Comparison of ENCODE assay signal across 24 mouse cellular contexts in genomic region chr8:123990277-123991049, GRCm38 (mm10). TPM values are rescaled to one million over a fixed set of nuclear protein-coding genes. Genes with fewer than 3 reads are reported as not detected.
DNase-seq lines count a peak whose midpoint lies in the region; ATAC-seq and TF ChIP-seq lines count a peak whose summit lies in the region.
"Had no signal": no experiment of that assay in that cellular context is flagged by ENCODE, and none has a peak within 500 bp of the region (broad histone marks: within the 10 kb centered on the region; RNA-seq: fewer than 3 reads in every experiment).

No protein-coding gene starts in this region.

- peaks cover 6% of the 10 kb centered on the region; the same call in 1 of the 2 replicates for H3K36me3 ChIP-seq in stomach, embryonic 15.5 days
- H3K36me3 ChIP-seq in stomach, postnatal 0 days (ENCODE audit: control insufficient read depth, insufficient read depth, low read length) = no peaks in the 10 kb centered on the region
- H3K36me3 ChIP-seq in liver, embryonic 13.5 days = peaks cover 24% of the 10 kb centered on the region
- peaks cover 10% of the 10 kb centered on the region for H3K36me3 ChIP-seq in forebrain, embryonic 13.5 days (ENCODE audit: poor library complexity, severe bottlenecking)
- no peaks in the 10 kb centered on the region for H3K36me3 ChIP-seq in forebrain, embryonic 14.5 days (ENCODE audit: control insufficient read depth, insufficient read depth, low read length)

- peaks cover 9% of the 10 kb centered on the region; the same call in 1 of the 2 replicates for H3K4me1 ChIP-seq in stomach, embryonic 15.5 days
- peaks cover 4% of the 10 kb centered on the region; the same call in 1 of the 2 replicates for H3K4me1 ChIP-seq in stomach, postnatal 0 days (replicated peaks; ENCODE audit: control insufficient read depth, insufficient read depth)
- peaks cover 85% of the 10 kb centered on the region for H3K4me1 ChIP-seq in liver, embryonic 13.5 days (replicated peaks)
- H3K4me1 ChIP-seq in forebrain, embryonic 13.5 days = no peaks in the 10 kb centered on the region
- H3K4me1 ChIP-seq in forebrain, embryonic 14.5 days (ENCODE audit: control insufficient read depth, insufficient read depth, low read length) = no peaks in the 10 kb centered on the region
- H3K4me1 ChIP-seq: embryonic facial prominence, embryonic 13.5 days; limb, embryonic 10.5 days; midbrain, embryonic 12.5 days had no signal

- TF ChIP-seq EP300 in stomach, postnatal 0 days (optimal IDR thresholded peaks at IDR 0.05) = no peak

- H3K4me3 ChIP-seq in stomach, embryonic 15.5 days (replicated peaks) = no peak overlapping the region
- H3K4me3 ChIP-seq in stomach, postnatal 0 days (ENCODE audit: low read depth, low read length) = no peak overlapping the region
- peak overlapping the region; percentile 56 for H3K4me3 ChIP-seq in liver, embryonic 13.5 days (replicated peaks)
- no peak overlapping the region for H3K4me3 ChIP-seq in forebrain, embryonic 13.5 days
- H3K4me3 ChIP-seq in forebrain, embryonic 14.5 days (ENCODE audit: low read depth, low read length) = no peak overlapping the region
- H3K4me3 ChIP-seq: embryonic facial prominence, embryonic 13.5 days; heart, adult 2 months; limb, embryonic 10.5 days; midbrain, embryonic 12.5 days had no signal

- no peak overlapping the region for H3K4me2 ChIP-seq in stomach, embryonic 15.5 days
- H3K4me2 ChIP-seq in stomach, postnatal 0 days (replicated peaks; ENCODE audit: low read depth) = no peak overlapping the region
- peak overlapping the region; percentile 83 for H3K4me2 ChIP-seq in liver, embryonic 13.5 days
- H3K4me2 ChIP-seq in forebrain, embryonic 13.5 days = no peak overlapping the region
- H3K4me2 ChIP-seq in forebrain, embryonic 14.5 days (ENCODE audit: low read length) = no peak overlapping the region
- H3K4me2 ChIP-seq: embryonic facial prominence, embryonic 13.5 days; hindbrain, embryonic 14.5 days; midbrain, embryonic 12.5 days had no signal

- peak; percentile 15; the same call in 1 of the 2 replicates for ATAC-seq in stomach, embryonic 15.5 days (ENCODE audit: insufficient read depth, low FRiP score, low read depth)
- no peak for ATAC-seq in stomach, postnatal 0 days (ENCODE audit: low FRiP score, low TSS enrichment)
- peak; percentile 34 for ATAC-seq in erythroblast, adult 5-6 weeks (replicated peaks; ENCODE audit: low FRiP score, poor library complexity, severe bottlenecking)
- peak; percentile 62 for ATAC-seq in liver, embryonic 13.5 days (ENCODE audit: low read depth)
- peak; percentile 67 for ATAC-seq in megakaryocyte-erythroid progenitor cell, adult 5-6 weeks (replicated peaks; ENCODE audit: low FRiP score, low TSS enrichment, poor library complexity, severe bottlenecking)
- ATAC-seq in forebrain, embryonic 13.5 days = no peak
- ATAC-seq in forebrain, embryonic 14.5 days = no peak
- ATAC-seq: forebrain, postnatal 0 days; inflammation-experienced regulatory T-cells, adult 6 months had no signal

- WGBS in stomach, embryonic 15.5 days = 71% methylated on average over 13 of the region's 13 CpGs
- 68% methylated on average over 13 of the region's 13 CpGs for WGBS in stomach, postnatal 0 days
- 24% methylated on average over 13 of the region's 13 CpGs for WGBS in liver, embryonic 13.5 days (ENCODE audit: insufficient replicate concordance)
- 90% methylated on average over 13 of the region's 13 CpGs for WGBS in forebrain, embryonic 13.5 days
- WGBS in forebrain, embryonic 14.5 days = 89% methylated on average over 13 of the region's 13 CpGs

- H3K27ac ChIP-seq in stomach, embryonic 15.5 days = peak overlapping the region; percentile 26; the same call in 1 of the 2 replicates
- H3K27ac ChIP-seq in stomach, postnatal 0 days (replicated peaks) = no peak overlapping the region
- peak overlapping the region; percentile 100 for H3K27ac ChIP-seq in liver, embryonic 13.5 days
- no peak overlapping the region for H3K27ac ChIP-seq in forebrain, embryonic 13.5 days
- H3K27ac ChIP-seq in forebrain, embryonic 14.5 days (ENCODE audit: low read depth, low read length) = no peak overlapping the region
- H3K27ac ChIP-seq: embryonic facial prominence, embryonic 13.5 days; heart, adult 2 months; hindbrain, embryonic 14.5 days; kidney, postnatal 0 days; limb, embryonic 10.5 days; midbrain, embryonic 12.5 days had no signal

- no peaks in the 10 kb centered on the region for H3K9me3 ChIP-seq in stomach, embryonic 15.5 days
- H3K9me3 ChIP-seq in stomach, postnatal 0 days (ENCODE audit: control insufficient read depth, low read length) = no peaks in the 10 kb centered on the region
- no peaks in the 10 kb centered on the region for H3K9me3 ChIP-seq in liver, embryonic 13.5 days (replicated peaks)
- H3K9me3 ChIP-seq in forebrain, embryonic 13.5 days (replicated peaks) = no peaks in the 10 kb centered on the region
- H3K9me3 ChIP-seq in forebrain, embryonic 14.5 days (replicated peaks; ENCODE audit: control insufficient read depth, low read length) = no peaks in the 10 kb centered on the region
- H3K9me3 ChIP-seq: embryonic facial prominence, embryonic 13.5 days; limb, embryonic 10.5 days; midbrain, embryonic 12.5 days had no signal

- no peaks in the 10 kb centered on the region for H3K27me3 ChIP-seq in stomach, embryonic 15.5 days (replicated peaks)
- H3K27me3 ChIP-seq in stomach, postnatal 0 days (ENCODE audit: control insufficient read depth, insufficient read depth, low read length) = no peaks in the 10 kb centered on the region
- H3K27me3 ChIP-seq in liver, embryonic 13.5 days = no peaks in the 10 kb centered on the region
- H3K27me3 ChIP-seq in forebrain, embryonic 13.5 days = no peaks in the 10 kb centered on the region
- no peaks in the 10 kb centered on the region for H3K27me3 ChIP-seq in forebrain, embryonic 14.5 days (replicated peaks; ENCODE audit: control insufficient read depth, insufficient read depth, low read length)
- H3K27me3 ChIP-seq: embryonic facial prominence, embryonic 13.5 days; midbrain, embryonic 12.5 days had no signal

- no peak for TF ChIP-seq CTCF in stomach, postnatal 0 days (IDR thresholded peaks at IDR 0.05; ENCODE audit: low read depth)

- DNase-seq in stomach, postnatal 0 days (ENCODE audit: low spot score) = no peak
- DNase-seq in liver, embryonic 13.5 days = peak; percentile 62
- no peak for DNase-seq in forebrain, embryonic 14.5 days (ENCODE audit: low spot score)
- DNase-seq in kidney, postnatal 4 days = no peak
- DNase-seq: adrenal gland, postnatal 25 days; cerebellum, adult 11-12 months; cerebellum, postnatal 10 days; forebrain, postnatal 0 days; gastrocnemius, postnatal 36 days; heart, adult 2 months; heart, postnatal 10 days; kidney, adult 2 months; lung, postnatal 10 days; thymus, postnatal 25 days had no signal

- H3K9ac ChIP-seq in stomach, embryonic 15.5 days = no peak overlapping the region
- no peak overlapping the region for H3K9ac ChIP-seq in stomach, postnatal 0 days (ENCODE audit: low read length)
- H3K9ac ChIP-seq in liver, embryonic 13.5 days = peak overlapping the region; percentile 85
- no peak overlapping the region for H3K9ac ChIP-seq in forebrain, embryonic 13.5 days
- H3K9ac ChIP-seq in forebrain, embryonic 14.5 days (ENCODE audit: low read length) = no peak overlapping the region
- H3K9ac ChIP-seq: embryonic facial prominence, embryonic 13.5 days; forebrain, postnatal 0 days; hindbrain, embryonic 14.5 days; midbrain, embryonic 12.5 days had no signal

RNA-seq across cellular contexts. Expression of gene Abcb10, which starts 7.5 kb away (rescaled TPM):
- polyA plus RNA-seq in stomach, embryonic 15.5 days (2015; fragmentation: Nextera tagmentation; extraction: Ambion mirVana) = 24.9 and 30.6 TPM in 2 replicates
- polyA plus RNA-seq in stomach, postnatal 0 days (2015; fragmentation: Nextera tagmentation; extraction: Ambion mirVana) = 14.7 and 15.2 TPM in 2 replicates
- total RNA-seq in erythroblast, adult 5-6 weeks (2015; ENCODE audit: low replicate concordance) = 323 and 353 TPM in 2 replicates
- 448 and 511 TPM in 2 replicates for total RNA-seq in erythroblast, adult 5-6 weeks (2017; ENCODE audit: low replicate concordance)
- polyA plus RNA-seq in liver, embryonic 13.5 days (2015; fragmentation: Nextera tagmentation; extraction: Ambion mirVana) = 133 and 143 TPM in 2 replicates
- 45.7 and 47.9 TPM in 2 replicates for total RNA-seq in megakaryocyte-erythroid progenitor cell, adult 5-6 weeks (2014; fragmentation: Nextera tagmentation)
- total RNA-seq in megakaryocyte-erythroid progenitor cell, adult 5-6 weeks (2017) = 23.8 and 39.0 TPM in 2 replicates
- polyA plus RNA-seq in forebrain, embryonic 13.5 days (2015; fragmentation: Nextera tagmentation; extraction: Ambion mirVana) = 8.5 and 9.1 TPM in 2 replicates
- 11.1 and 11.5 TPM in 2 replicates for polyA plus RNA-seq in forebrain, embryonic 14.5 days (2014; fragmentation: Nextera tagmentation; extraction: Ambion mirVana)

RNA-seq across cellular contexts. Expression of gene Taf5l, which starts 30.7 kb away (rescaled TPM):
- polyA plus RNA-seq in stomach, embryonic 15.5 days (2015; fragmentation: Nextera tagmentation; extraction: Ambion mirVana) = 40.6 and 41.0 TPM in 2 replicates
- 18.0 and 21.0 TPM in 2 replicates for polyA plus RNA-seq in stomach, postnatal 0 days (2015; fragmentation: Nextera tagmentation; extraction: Ambion mirVana)
- total RNA-seq in erythroblast, adult 5-6 weeks (2015; ENCODE audit: low replicate concordance) = 17.6 and 18.6 TPM in 2 replicates
- total RNA-seq in erythroblast, adult 5-6 weeks (2017; ENCODE audit: low replicate concordance) = 16.5 and 24.8 TPM in 2 replicates
- polyA plus RNA-seq in liver, embryonic 13.5 days (2015; fragmentation: Nextera tagmentation; extraction: Ambion mirVana) = 28.6 and 29.9 TPM in 2 replicates
- total RNA-seq in megakaryocyte-erythroid progenitor cell, adult 5-6 weeks (2014; fragmentation: Nextera tagmentation) = 58.2 and 60.6 TPM in 2 replicates
- 34.3 and 52.8 TPM in 2 replicates for total RNA-seq in megakaryocyte-erythroid progenitor cell, adult 5-6 weeks (2017)
- 27.5 and 30.9 TPM in 2 replicates for polyA plus RNA-seq in forebrain, embryonic 13.5 days (2015; fragmentation: Nextera tagmentation; extraction: Ambion mirVana)
- 31.1 and 36.0 TPM in 2 replicates for polyA plus RNA-seq in forebrain, embryonic 14.5 days (2014; fragmentation: Nextera tagmentation; extraction: Ambion mirVana)

RNA-seq across cellular contexts. Expression of gene Urb2, which starts 30.8 kb away (rescaled TPM):
- 3.6 and 4.5 TPM in 2 replicates for polyA plus RNA-seq in stomach, embryonic 15.5 days (2015; fragmentation: Nextera tagmentation; extraction: Ambion mirVana)
- polyA plus RNA-seq in stomach, postnatal 0 days (2015; fragmentation: Nextera tagmentation; extraction: Ambion mirVana) = 1.2 and 1.6 TPM in 2 replicates
- total RNA-seq in erythroblast, adult 5-6 weeks (2015; ENCODE audit: low replicate concordance) = 4.6 and 9.4 TPM in 2 replicates
- total RNA-seq in erythroblast, adult 5-6 weeks (2017; ENCODE audit: low replicate concordance) = 4.6 and 5.0 TPM in 2 replicates
- 2.5 and 4.0 TPM in 2 replicates for polyA plus RNA-seq in liver, embryonic 13.5 days (2015; fragmentation: Nextera tagmentation; extraction: Ambion mirVana)
- total RNA-seq in megakaryocyte-erythroid progenitor cell, adult 5-6 weeks (2014; fragmentation: Nextera tagmentation) = 25.4 and 36.2 TPM in 2 replicates
- 28.0 and 28.1 TPM in 2 replicates for total RNA-seq in megakaryocyte-erythroid progenitor cell, adult 5-6 weeks (2017)
- 3.2 and 3.5 TPM in 2 replicates for polyA plus RNA-seq in forebrain, embryonic 13.5 days (2015; fragmentation: Nextera tagmentation; extraction: Ambion mirVana)
- polyA plus RNA-seq in forebrain, embryonic 14.5 days (2014; fragmentation: Nextera tagmentation; extraction: Ambion mirVana) = 3.9 and 4.2 TPM in 2 replicates

RNA-seq across cellular contexts. Expression of gene Nup133, which starts 41.4 kb away (rescaled TPM):
- 23.3 and 32.8 TPM in 2 replicates for polyA plus RNA-seq in stomach, embryonic 15.5 days (2015; fragmentation: Nextera tagmentation; extraction: Ambion mirVana)
- polyA plus RNA-seq in stomach, postnatal 0 days (2015; fragmentation: Nextera tagmentation; extraction: Ambion mirVana) = 8.2 and 8.5 TPM in 2 replicates
- total RNA-seq in erythroblast, adult 5-6 weeks (2015; ENCODE audit: low replicate concordance) = 40.0 and 44.9 TPM in 2 replicates
- total RNA-seq in erythroblast, adult 5-6 weeks (2017; ENCODE audit: low replicate concordance) = 69.3 and 79.0 TPM in 2 replicates
- polyA plus RNA-seq in liver, embryonic 13.5 days (2015; fragmentation: Nextera tagmentation; extraction: Ambion mirVana) = 23.4 and 26.9 TPM in 2 replicates
- 37.6 and 47.2 TPM in 2 replicates for total RNA-seq in megakaryocyte-erythroid progenitor cell, adult 5-6 weeks (2014; fragmentation: Nextera tagmentation)
- total RNA-seq in megakaryocyte-erythroid progenitor cell, adult 5-6 weeks (2017) = 35.7 and 36.3 TPM in 2 replicates
- polyA plus RNA-seq in forebrain, embryonic 13.5 days (2015; fragmentation: Nextera tagmentation; extraction: Ambion mirVana) = 38.5 and 42.6 TPM in 2 replicates
- polyA plus RNA-seq in forebrain, embryonic 14.5 days (2014; fragmentation: Nextera tagmentation; extraction: Ambion mirVana) = 34.3 and 35.3 TPM in 2 replicates

Comparison
In these comparisons a context has a peak if more than half of its experiments do, and no peak if none do; other contexts are left out.
1. ATAC-seq: peak in stomach, embryonic 15.5 days (single experiment), erythroblast, adult 5-6 weeks (single experiment), liver, embryonic 13.5 days (single experiment) and megakaryocyte-erythroid progenitor cell, adult 5-6 weeks (single experiment); none in stomach, postnatal 0 days (single experiment), forebrain, embryonic 13.5 days (single experiment) and forebrain, embryonic 14.5 days (single experiment).
2. H3K27ac ChIP-seq: peak in stomach, embryonic 15.5 days (single experiment) and liver, embryonic 13.5 days (single experiment); none in stomach, postnatal 0 days (single experiment), forebrain, embryonic 13.5 days (single experiment) and forebrain, embryonic 14.5 days (single experiment).